Mouse (Mus musculus): Measurements from ENCODE around the gene Rbpjl. TPM values are rescaled to one million over a fixed set of nuclear protein-coding genes. Genes with fewer than 3 reads are reported as not detected.

Gene Rbpjl
- total RNA-seq, 2 experiments from 2014 or later: 0.05 to 0.07 TPM

DNA sequence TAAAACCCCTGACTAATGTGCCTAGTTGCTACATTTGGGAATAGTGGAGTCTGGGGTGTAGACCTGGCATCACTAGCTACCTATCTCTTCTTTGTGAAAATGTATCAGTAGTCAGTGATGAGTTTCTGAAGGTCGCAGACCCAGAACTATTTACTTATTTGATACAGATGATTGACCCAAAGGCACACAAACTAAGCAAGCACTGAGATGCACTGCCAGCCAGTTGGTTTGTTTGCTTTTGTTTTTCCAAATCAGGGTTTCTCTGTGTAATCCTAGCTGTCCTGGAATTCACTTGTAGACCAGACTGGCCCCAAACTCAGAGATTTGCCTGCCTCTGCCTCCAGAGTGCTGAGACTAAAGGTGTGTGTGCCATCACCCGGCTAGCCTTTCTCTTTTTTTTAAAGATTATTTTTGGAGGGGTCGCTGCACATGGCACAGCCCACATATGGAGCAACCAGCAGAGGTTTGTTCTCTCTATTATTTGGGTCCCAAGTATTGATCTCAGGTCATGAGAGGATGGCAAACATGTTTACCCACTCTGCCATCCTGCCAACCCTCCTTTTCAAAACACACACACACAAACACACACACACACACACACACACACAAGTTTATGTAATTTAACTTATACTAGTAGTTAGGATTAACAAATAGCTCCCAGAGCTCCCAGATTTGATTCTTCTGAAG, 42.6 kb downstream of the Rbpjl start:
- no peak for DNase-seq

DNA sequence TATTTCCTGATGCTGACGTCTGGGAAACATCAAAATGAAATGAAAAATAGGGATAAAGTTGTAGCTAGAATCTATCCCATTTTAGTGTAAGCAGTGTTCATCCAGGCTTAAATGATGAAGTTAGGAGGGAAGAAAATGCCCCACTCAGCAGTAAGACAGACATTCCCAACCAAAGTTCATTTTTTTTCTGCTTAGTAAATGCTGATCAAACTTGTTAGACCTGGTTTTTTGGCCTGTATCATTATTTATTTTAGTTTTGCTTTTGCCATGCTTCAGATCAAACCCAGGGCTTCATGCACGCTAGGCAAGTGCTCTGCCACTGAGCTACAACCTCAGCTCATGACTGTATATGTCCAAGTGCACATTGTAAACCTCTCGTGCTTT, 43.1 kb downstream of the Rbpjl start:
- DNase-seq: no peak

DNA sequence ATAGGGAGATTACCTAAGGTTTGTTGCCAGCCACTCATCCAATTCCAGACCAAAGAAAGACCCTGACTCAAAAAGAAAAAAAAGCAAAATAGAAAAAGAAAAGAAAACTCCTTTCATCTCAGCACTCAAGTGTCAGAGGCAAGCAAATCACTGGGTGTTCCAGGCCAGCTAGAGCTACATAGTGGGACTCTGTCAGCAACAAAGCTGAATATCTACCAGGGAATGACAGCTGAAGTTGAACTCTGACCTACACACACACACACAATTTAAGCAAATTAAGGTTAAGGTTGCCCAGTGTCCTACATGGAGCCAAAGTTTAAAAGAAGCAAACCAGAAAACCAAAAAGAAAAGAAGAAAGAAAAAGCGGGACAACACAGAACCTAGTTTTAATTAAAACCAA, 45.2 kb downstream of the Rbpjl start:
- DNase-seq: no peak

DNA sequence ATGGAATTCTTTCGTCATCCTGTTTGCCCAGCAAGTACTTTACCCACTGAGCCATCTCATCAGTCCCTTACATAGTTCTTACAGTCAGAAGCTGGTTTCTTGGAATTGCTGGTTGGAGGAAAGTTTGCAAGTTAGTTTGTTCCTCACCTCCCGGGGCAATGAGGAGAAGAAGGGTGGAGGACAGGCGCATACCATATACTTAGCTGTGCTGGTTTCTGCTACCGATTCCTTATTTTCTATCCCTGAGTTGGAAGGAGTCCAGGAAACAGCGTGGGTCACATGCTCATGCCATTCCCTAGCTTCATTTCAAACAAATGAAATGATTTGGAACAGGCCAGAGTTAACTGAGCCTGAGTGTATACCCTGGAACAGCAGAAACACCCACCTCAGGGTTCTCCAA, 46.0 kb downstream of the Rbpjl start:
- no peak for DNase-seq

DNA sequence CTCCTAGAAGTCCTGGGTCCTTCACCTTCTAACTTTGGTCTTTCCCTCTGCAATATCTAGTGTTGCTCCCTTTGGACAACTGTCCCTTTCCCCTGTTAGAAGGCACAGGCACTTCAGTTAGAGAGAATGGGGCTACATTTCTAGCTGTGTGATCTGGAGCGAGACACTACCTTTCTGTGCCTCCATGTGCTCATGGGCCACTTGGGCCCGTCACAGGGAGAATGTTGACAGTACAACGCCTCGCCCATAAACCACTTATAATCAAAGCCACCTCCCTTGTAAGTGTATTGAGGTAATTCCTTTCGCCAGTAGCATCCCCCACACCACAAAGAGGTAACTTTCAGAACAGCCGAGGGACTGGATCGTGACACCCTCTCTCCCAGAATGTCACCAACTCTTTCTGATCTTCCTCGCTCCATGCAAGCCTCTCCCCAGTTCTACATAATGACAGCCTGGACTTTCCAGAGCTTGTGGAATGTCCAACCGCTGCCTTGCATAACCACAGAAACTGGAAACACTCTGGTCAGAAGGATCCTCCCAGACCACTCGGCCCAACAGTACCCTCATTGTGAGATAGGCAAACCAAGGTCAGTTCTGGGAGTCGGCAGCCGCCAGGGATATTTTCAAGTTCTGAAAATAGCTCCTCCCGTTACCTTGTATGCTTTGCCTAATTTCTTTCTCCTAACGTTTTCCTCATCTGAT, 46.6 kb downstream of the Rbpjl start:
- no peak for DNase-seq

DNA sequence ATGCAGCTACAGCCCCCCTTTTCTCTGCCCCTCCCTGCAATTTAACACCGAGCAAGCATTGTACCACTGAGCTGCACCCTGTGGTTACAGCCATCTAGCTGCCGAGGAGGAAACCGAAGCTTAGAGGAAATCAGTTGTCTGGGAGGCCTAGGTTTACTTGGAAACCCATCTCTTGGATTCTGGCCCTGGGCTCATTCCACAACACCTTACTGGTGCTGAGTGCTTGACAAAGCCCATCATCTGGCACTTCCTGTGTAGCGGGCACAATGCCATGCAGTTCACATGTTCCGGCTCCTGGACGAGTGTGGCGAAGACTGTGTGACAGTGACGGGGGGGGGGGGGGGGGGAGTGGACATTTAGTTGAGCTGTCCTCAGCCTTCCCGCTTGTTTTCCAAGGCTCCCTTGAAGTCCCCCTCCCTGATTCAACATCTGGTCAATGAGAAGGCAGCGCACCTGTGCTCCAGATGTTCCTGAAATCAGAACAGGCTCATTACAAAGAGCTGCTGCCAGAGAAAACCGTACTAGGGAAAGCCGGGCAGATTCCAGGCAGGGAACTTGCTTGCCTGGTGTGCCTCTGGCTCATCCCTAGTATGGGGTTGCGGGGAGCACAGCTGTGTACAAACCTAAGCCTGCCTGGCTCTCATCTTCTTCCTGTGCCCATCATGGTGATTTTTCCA, 49.2 kb downstream of the Rbpjl start:
- DNase-seq: no peak

DNA sequence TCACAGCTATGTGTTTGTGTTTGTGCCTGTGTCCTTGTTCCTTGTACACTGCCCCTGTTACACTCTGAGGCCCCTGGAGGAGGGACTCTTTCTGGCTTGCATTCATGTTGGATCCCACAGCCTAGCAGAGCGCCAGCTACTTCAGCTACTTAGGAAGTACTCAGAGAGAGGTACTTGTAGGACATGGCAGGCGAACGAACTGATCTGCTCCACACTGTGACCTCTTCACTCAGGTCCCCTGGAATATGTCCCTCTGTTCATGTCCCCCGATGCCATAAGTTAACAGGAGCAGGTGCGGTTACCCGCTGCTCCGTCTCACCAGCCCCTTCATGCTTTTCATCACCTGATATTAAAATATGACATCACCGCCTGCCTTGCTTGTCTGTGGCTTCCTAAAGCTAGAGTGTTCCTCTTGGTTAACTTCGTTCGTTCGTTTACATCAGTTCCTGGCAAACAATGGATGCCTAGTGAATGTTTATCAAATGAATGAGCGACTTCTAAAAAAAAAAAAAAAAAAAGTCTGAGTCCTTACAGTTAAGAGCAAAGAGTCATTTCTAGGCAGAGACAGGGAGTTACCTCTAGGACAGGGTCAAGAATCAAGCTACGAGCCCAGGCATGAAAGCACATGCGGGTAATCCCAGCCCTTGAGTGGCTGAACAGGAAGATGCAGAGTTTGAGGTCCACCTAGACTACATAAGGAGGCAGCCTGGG, 50.3 kb downstream of the Rbpjl start:
- DNase-seq: no peak

DNA sequence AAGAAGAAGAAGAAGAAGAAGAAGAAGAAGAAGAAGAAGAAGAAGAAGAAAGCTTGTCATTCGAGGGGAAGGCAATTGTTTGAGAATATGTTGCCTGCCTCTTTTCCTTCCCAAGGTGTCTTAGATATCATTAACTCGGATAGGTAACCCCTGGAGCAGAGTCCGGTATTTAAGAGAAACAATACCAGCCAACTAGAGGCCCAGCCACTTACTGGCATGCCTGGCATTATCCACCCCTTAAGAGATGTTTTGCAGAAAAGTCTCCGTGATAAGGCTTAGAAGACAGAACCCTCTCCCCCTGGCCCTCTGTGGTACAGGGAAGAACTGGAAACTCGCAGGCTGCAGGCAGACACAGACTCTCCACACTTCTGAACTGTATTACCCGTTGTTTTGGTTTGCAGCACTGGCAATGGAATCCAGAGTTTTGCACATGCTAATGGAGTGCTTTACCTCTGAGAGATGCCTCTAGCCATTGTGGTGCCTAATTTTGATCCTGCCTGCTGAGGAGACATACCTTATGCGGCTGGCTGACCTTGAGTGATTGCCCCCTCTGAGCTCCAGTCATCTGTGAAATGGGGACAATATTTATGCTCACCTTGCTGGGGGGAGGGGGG, 51.1 kb downstream of the Rbpjl start:
- no peak for DNase-seq

DNA sequence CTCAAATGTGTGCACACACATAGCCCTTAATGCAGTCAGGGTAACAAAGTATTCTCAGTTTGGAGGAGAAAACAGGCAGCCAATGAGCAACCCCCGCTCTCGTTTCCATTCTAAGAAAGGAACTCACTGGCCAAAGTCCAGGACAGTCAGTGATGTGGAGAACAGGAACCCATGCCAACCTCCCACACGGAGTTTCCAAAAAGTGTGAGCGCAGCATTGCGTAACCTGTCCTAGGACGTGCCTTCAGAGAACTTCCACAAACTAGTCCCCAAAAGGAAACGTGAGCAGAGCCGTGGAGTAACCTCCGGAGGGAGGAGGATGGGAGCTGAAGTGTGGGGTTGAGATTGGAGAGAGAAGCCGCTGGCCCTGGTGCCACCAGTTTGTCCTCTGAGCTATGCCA, 51.9 kb downstream of the Rbpjl start:
- DNase-seq: peak; percentile 35

DNA sequence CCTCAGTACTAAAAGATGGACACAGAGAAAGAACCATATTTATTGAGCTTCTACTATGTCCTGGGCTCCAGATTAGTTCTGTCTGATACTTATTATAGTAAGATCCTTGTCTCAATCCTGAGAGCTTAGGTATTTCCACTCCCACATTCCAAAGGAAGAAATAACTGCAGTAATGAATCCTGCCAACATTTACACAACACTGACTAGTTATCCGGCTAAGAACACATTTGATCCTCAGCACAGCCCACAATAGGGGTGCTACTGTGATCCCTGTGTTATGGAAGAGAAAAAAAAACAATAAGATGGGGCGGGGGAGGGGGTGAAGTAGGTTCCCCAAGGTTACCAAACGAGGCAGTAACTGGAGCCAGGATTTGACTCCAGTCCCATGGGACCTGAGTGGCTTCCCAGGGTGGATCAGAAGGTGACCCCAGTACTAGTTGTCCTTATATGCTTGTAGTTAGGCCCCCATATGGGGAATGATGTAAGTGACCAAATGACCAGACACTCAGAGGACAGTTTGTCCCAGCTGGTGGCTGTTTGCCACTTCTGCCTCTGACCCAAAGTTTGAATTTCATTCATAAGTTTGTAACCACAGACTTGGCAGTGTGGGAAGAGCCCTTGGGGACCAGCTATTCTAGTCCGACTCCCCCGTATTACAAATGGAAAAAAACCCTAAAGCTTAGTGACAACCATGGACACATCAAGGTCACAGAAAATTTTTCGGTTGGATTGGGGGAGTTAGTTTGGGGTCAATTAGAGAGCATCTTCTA, 52.7 kb downstream of the Rbpjl start:
- DNase-seq: peak; percentile 19

DNA sequence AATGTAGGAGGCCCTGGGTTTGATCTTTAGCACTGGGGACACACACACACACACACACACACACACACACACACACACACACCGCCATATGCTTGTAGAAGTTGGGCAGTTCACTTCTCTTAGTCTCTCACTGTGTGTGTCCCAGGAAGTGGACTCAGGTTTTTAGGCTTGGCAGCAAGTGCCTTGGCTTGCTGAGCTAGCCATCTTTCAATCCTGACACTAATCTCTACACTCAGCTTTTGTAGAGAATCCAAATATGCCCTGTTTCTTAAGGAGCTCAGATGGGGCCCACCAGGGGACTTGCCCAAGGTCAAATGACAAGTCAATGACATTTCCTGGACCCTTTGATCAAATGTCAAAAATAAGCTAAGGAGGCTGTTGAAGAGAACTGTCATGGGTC, 53.5 kb downstream of the Rbpjl start:
- DNase-seq: no peak

DNA sequence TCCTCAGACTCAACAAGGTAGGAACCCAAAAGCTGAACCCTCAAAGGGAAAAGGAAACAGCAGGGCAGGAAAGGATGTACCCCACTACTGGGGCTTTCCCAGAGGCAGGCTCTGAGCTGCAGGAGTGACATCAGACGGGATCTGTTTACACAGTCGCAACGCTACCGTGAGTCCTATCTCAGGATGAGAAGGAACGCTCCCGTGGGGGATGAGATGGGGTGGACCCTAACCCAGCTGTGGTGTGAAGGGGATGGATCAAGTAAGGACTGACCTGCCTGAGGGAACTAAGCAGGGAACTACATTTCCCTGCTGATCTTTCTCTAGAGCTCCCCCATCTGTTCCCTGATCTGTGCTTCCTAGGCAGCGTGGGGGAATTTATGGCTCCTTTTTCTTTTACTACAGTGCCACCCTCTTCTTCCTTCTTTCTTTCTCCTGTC, 53.9 kb downstream of the Rbpjl start, which contains the start of gene Sys1:
Gene Sys1 (plus strand): TSS at position 101 of the 437 bp plus-strand sequence.
- DNase-seq: no peak

DNA sequence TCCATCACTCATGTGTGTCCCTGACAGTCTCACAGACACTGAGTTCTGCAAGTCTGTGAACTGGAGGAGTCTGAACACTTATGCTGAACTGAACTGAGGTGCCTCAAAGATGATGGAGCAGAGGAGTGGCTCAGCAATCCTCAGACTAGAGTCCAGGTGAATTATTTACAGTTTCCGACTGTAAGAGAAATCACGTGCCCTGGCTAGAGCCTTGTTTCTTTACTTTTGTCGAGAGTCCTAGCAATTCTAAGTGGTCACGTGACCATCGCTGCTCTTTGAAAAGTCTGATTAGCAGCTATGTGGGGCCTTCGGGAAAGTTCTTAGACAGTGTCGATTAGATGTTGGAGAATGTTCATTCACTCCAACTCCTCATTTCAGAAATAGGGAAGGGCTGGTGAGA, 55.0 kb downstream of the Rbpjl start:
- no peak for DNase-seq

DNA sequence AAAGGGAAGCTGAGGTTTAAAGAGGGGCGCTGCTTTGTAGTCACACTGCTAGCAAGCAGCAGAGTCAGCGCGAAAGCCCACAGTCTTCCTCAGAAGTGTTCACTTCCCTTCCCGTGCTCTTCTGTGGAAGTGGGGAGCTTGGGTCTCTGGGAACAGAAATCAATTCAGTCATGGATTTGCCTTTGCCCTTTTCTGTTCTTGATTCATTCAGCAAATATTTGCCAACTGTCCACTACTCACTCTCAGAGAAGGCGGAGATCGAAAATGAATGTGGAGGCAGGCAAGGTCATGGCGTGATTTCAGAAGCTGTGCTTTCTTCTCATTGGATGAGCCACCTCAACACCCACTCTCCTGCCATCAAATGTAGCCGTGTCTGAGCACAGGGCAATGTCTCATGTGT, 55.6 kb downstream of the Rbpjl start:
- no peak for DNase-seq

DNA sequence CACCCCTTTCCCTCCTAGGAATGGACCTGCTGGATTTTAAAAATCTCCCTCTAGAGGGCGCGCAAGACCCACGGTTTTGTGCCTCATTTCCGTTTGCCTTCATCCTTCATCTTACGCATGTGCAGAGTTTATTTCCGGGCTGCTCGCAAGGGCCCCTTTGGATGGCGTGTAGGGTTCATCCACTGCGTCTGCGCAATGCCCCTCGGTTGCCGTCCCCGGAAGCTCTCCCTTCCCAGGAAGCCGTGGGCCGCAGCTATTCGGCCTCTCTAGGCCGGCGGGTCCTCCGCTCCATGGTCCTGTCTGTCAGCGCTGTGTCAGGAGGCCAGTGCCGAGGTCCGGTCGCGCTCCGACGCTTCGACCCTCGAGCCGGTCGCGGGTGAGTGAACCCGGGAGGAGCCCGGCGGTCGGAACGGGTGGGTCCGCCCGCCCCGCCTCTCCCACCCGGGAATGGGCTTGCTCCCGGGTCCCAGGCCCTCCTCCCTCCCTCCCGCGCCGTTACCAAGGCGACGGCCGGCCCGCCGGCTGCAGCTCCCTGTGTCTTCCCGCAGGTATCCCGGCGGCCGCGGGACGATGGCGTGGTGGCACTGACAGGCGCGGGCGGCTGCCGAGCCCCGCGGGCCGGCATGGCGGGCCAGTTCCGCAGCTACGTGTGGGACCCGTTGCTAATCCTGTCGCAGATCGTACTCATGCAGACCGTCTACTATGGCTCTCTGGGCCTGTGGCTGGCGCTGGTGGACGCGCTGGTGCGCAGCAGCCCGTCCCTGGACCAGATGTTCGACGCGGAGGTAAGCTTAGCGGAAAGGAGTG, 58.0 kb downstream of the Rbpjl start, which contains the start of gene Gm20458:
Gene Gm20458 (plus strand): TSS at position 223 of the 807 bp plus-strand sequence.
- peak; percentile 89 for DNase-seq

Small RNAs within 50 kb of the gene (microRNA-seq; reads per million reads assigned to microRNA genes)
- gene Mir7678: 0 reads per million in 2 experiments

Other genes with a start within 250 kb of the Rbpjl start
- 1 to 10 TPM; 4.8 to 5.1 TPM for gene Kcns1, start 232.0 kb upstream of the Rbpjl start, total RNA-seq (2021)
- gene Wfdc5, start 220.4 kb upstream of the Rbpjl start, total RNA-seq (2021): under 1 TPM; 0.47 to 0.52 TPM
- gene Wfdc12, start 212.5 kb upstream of the Rbpjl start, total RNA-seq (2021): not detected
- not detected for gene Wfdc15a, start 203.0 kb upstream of the Rbpjl start, total RNA-seq (2021)
- not detected for gene Wfdc15b, start 181.5 kb upstream of the Rbpjl start, total RNA-seq (2021)
- gene Svs2, start 164.7 kb upstream of the Rbpjl start, total RNA-seq (2021): not detected
- gene Svs3b, start 146.5 kb upstream of the Rbpjl start, total RNA-seq (2021): not detected
- gene Svs4, start 124.7 kb upstream of the Rbpjl start, total RNA-seq (2021): not detected
- gene Svs3a, start 113.9 kb upstream of the Rbpjl start, total RNA-seq (2021): not detected
- not detected for gene Svs6, start 86.4 kb upstream of the Rbpjl start, total RNA-seq (2021)
- gene Svs5, start 70.4 kb upstream of the Rbpjl start, total RNA-seq (2021): not detected
- gene Slpi, start 14.0 kb upstream of the Rbpjl start, total RNA-seq (2021): 1 to 10 TPM in 1 of 2 experiments, not detected in 1; 1.4 TPM
- gene Matn4, start 2.0 kb downstream of the Rbpjl start, total RNA-seq (2021): 1 to 10 TPM; 5.8 to 7.8 TPM
- 10 to 100 TPM; 52.5 TPM for gene Sdc4, start 40.7 kb downstream of the Rbpjl start, total RNA-seq (2021)
- 10 to 100 TPM; 16.8 to 18.4 TPM for gene Sys1, start 53.8 kb downstream of the Rbpjl start, total RNA-seq (2021)
- gene Gm20458, start 57.8 kb downstream of the Rbpjl start, total RNA-seq (2021): 1 to 10 TPM in 1 of 2 experiments, not detected in 1; 3.3 TPM
- not detected for gene Trp53tg5, start 70.6 kb downstream of the Rbpjl start, total RNA-seq (2021)
- gene Dbndd2, start 83.0 kb downstream of the Rbpjl start, total RNA-seq (2021): 10 to 100 TPM; 13.0 to 17.7 TPM
- gene Pigt, start 94.4 kb downstream of the Rbpjl start, total RNA-seq (2021): 10 to 100 TPM; 44.3 to 51.3 TPM
- gene Wfdc2, start 159.3 kb downstream of the Rbpjl start, total RNA-seq (2021): not detected
- gene Spint3, start 170.3 kb downstream of the Rbpjl start, total RNA-seq (2021): not detected
- not detected for gene Wfdc6a, start 182.3 kb downstream of the Rbpjl start, total RNA-seq (2021)
- gene Eppin, start 190.5 kb downstream of the Rbpjl start, total RNA-seq (2021): not detected
- gene Wfdc6b, start 210.4 kb downstream of the Rbpjl start, total RNA-seq (2021): not detected
- gene Wfdc8, start 210.5 kb downstream of the Rbpjl start, total RNA-seq (2021): not detected
- not detected for gene Wfdc16, start 235.7 kb downstream of the Rbpjl start, total RNA-seq (2021)

Data from gastrocnemius, postnatal 10 days (tissue).